Mouse (Mus musculus) midbrain, embryonic 13.5 days (tissue): ENCODE results near the gene Gm29797. TPM values are rescaled to one million over a fixed set of nuclear protein-coding genes. Genes with fewer than 3 reads are reported as not detected.

Experiments used
- ATAC-seq: fragments of 200-750 bp; cut with Nextera tagmentation; 2 replicates; pipeline ENCODE4 v1.8.0; 2017; ENCODE audit warnings: mild to moderate bottlenecking, moderate TSS enrichment, moderate library complexity
- H3K27ac ChIP-seq: fragments of 300-500 bp; sonication (generic); 2 replicates; pipeline ENCODE4 v1.5.1; 2015; ENCODE audit warnings: inconsistent platforms, mild to moderate bottlenecking, moderate library complexity
- H3K27me3 ChIP-seq: fragments of 300-500 bp; sonication (generic); 2 replicates; pipeline ENCODE4 v1.6.1; 2015; ENCODE audit warnings: mild to moderate bottlenecking, inconsistent platforms
- H3K36me3 ChIP-seq: fragments of 300-500 bp; sonication (generic); 2 replicates; pipeline ENCODE4 v1.6.1; 2015; ENCODE audit warnings: mild to moderate bottlenecking, inconsistent platforms
- H3K4me1 ChIP-seq: fragments of 300-500 bp; sonication (generic); replicated peaks from 2 replicates; pipeline ENCODE4 v1.6.1; 2015; ENCODE audit warnings: inconsistent platforms
- H3K4me2 ChIP-seq: fragments of 300-500 bp; sonication (generic); replicated peaks from 2 replicates; pipeline ENCODE4 v1.6.1; 2015; ENCODE audit warnings: moderate library complexity, mild to moderate bottlenecking, inconsistent platforms
- H3K4me3 ChIP-seq: fragments of 300-500 bp; sonication (generic); replicated peaks from 2 replicates; pipeline ENCODE4 v1.5.1; 2015; ENCODE audit warnings: mild to moderate bottlenecking, inconsistent platforms
- H3K9ac ChIP-seq: fragments of 300-500 bp; sonication (generic); replicated peaks from 2 replicates; pipeline ENCODE4 v1.6.1; 2015; ENCODE audit warnings: mild to moderate bottlenecking, inconsistent platforms
- H3K9me3 ChIP-seq: fragments of 300-500 bp; sonication (generic); 2 replicates; pipeline ENCODE4 v1.6.1; 2016; ENCODE audit warnings: mild to moderate bottlenecking, inconsistent platforms
- WGBS: fragments of 180-500 bp; shearing (Covaris S2); methylation state at CpG from one replicate; pipeline ENCODE4 v1.1.7; 2015; 5-methylcytosine and 5-hydroxymethylcytosine counted together
- polyA plus RNA-seq: library from polyadenylated mRNA; unstranded; fragments of >200 nt; fragmentation: Nextera tagmentation; extraction: Ambion mirVana; gene quantifications from 2 replicates; pipeline ENCODE4 v1.2.1, GENCODE M21; 2015

Gm29797 gene
- polyA plus RNA-seq, 1 experiment from 2014 or later: not detected

DNA sequence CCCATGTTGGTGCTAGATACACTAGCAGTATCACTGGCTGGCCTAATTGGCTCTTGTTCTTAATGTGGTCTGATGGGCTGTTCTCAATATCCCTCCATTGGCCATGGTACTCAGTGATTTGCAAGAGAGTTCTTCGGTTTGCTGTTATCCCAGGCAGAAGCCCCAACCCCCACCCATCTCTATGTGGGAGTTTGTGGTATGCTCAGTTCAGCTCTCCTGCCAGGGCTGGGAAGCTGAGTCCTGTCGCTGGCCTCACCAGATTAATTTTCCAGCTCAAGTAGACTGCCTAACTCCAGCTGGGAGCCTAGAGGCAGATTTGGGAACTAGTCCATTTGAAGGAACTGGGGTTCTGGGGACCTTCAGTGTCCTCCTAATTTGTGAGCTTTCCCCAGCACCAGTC is 607 bp downstream of the Gm29797 start:
- no peak for ATAC-seq
- Histone ChIP-seq H3K4me3 (no peak overlapping the region), H3K36me3 (peaks cover 51% of the 10 kb centered on the region), H3K4me1 (peaks cover 10% of the 10 kb centered on the region; the same call in 1 of the 2 replicates), H3K9ac (no peak overlapping the region), H3K4me2 (no peak overlapping the region), H3K9me3 (no peaks in the 10 kb centered on the region), H3K27me3 (no peaks in the 10 kb centered on the region), H3K27ac (no peak overlapping the region)
- WGBS: 79% methylated on average over 2 of the region's 2 CpGs

DNA sequence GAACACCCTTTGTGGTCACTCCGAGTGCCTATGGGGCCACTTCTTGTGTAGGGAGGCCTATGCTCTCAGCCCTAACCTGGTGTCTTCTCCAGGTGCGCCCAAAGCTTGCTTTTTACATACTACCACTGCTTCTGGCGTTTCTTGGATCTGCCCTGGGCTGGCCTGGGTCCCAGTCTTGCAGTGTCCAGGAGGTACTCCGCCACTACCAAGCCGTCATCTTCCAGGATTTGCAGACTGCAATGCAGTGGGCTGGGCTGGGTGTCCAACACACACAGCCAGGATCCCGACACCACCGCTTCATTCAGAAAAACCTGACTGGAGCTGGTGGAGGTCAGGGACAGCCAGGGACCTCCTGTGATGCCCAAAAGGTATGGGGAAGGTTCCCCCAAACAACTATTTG is 1.7 kb downstream of the Gm29797 start:
- ATAC-seq: no peak
- Histone ChIP-seq H3K27ac (no peak overlapping the region), H3K4me3 (no peak overlapping the region), H3K4me1 (peaks cover 10% of the 10 kb centered on the region; the same call in 1 of the 2 replicates), H3K36me3 (peaks cover 40% of the 10 kb centered on the region), H3K9ac (no peak overlapping the region), H3K9me3 (no peaks in the 10 kb centered on the region), H3K27me3 (no peaks in the 10 kb centered on the region), H3K4me2 (no peak overlapping the region)
- 89% methylated on average over 7 of the region's 7 CpGs for WGBS

DNA sequence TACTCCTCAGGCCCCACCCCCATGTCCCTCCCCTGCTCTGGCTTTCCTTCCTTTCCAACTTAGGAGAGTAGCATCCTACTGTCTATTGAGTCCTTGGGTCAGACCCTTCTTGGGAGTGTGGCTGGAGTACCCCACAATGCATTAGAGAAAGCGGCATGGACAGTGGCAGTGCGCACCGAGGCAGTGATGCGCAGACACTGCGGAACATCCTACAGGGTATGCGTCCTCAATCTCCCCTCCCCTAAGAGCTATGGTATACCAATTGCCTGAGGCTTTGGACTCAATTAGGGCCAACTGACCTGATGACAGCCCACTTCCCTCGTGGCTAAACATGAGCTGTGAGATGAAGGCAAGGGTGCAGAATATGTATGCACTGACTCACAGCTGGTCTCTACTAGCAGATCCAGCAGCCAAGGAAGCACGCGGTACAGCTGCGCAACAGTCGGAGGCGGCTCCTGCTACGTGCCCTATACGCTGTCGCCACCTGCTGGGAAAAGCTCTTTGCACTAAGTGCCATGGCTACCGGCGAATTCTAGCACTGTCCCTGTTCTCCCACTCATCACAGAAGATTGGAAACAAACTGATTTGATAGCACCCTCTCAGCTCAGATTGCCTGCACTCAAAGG is 2.2 kb downstream of the Gm29797 start:
- peaks cover 35% of the 10 kb centered on the region for H3K36me3 ChIP-seq
- peaks cover 10% of the 10 kb centered on the region; the same call in 1 of the 2 replicates for H3K4me1 ChIP-seq
- no peak overlapping the region for H3K4me3 ChIP-seq
- no peak overlapping the region for H3K27ac ChIP-seq
- no peak overlapping the region for H3K4me2 ChIP-seq
- no peaks in the 10 kb centered on the region for H3K9me3 ChIP-seq
- no peak overlapping the region for H3K9ac ChIP-seq
- peak; percentile 61 for ATAC-seq
- no peaks in the 10 kb centered on the region for H3K27me3 ChIP-seq
- 36% methylated on average over 17 of the region's 17 CpGs for WGBS

DNA sequence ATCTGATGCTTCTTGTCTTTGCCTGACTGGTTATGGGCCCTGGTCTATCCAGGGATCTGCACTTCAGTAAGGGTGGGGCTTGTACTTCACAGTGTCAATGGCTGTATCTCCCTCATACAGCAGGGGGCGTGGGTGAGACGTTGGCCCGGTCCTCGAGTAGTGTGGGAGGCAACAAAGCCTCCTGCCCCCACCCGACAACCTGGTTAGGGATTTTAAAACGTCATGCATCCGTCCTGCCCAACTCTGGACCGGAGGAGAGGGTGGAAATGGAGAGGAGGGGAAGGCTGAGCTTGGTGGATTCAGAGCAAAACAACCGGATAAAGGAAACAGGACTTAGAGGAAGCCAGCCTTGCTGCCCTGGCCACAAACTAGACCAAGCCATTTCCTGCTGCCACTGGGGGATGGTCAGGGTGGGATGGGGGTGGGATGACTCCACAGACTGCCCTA is 2.8 kb downstream of the Gm29797 start:
- no peak overlapping the region for H3K27ac ChIP-seq
- peak; percentile 75 for ATAC-seq
- no peak overlapping the region for H3K4me3 ChIP-seq
- 8% methylated on average over 9 of the region's 9 CpGs for WGBS
- H3K4me1 ChIP-seq: peaks cover 10% of the 10 kb centered on the region; the same call in 1 of the 2 replicates
- no peaks in the 10 kb centered on the region for H3K27me3 ChIP-seq
- no peak overlapping the region for H3K4me2 ChIP-seq
- H3K9me3 ChIP-seq: no peaks in the 10 kb centered on the region
- no peak overlapping the region for H3K9ac ChIP-seq
- H3K36me3 ChIP-seq: peaks cover 31% of the 10 kb centered on the region

DNA sequence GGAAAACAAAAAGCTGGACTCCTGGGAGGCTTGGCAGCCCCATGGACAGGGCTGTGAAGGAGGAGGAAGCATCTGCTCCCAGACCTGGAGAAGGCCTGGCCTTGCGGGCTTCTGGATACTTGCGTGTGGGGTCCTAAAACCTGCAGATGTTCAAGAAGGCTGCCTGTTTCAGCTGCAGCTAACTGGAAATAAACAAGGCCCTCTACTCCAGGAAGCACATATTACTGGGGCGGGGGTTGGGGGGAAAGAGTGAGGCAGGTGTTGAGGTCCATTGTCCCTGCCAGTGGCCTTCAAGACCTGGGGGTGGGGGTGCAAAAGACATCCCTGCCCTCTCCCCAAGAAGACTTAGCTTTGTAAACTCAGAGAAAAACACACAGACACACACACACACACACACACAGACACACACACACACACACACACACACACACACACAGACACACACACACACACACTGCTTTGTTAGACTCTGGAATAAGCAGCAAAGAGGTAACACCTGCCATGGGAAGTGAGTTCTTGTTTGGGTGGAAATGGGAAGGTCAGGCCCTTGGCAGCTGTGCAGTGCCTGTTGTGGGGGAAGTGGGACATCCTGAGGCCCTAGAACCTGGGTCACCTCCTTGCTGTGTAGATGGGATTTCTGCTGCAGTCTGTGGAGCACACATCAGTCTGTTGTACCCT is 5.9 kb downstream of the Gm29797 start:
- H3K4me1 ChIP-seq: peaks cover 10% of the 10 kb centered on the region; the same call in 1 of the 2 replicates
- H3K9ac ChIP-seq: no peak overlapping the region
- H3K4me2 ChIP-seq: no peak overlapping the region
- H3K4me3 ChIP-seq: no peak overlapping the region
- peak overlapping the region; percentile 39; the same call in 1 of the 2 replicates for H3K27ac ChIP-seq
- 82% methylated on average over 3 of the region's 3 CpGs for WGBS
- H3K36me3 ChIP-seq: no peaks in the 10 kb centered on the region
- no peaks in the 10 kb centered on the region for H3K9me3 ChIP-seq
- H3K27me3 ChIP-seq: peaks cover 3% of the 10 kb centered on the region; the same call in 1 of the 2 replicates
- no peak for ATAC-seq

DNA sequence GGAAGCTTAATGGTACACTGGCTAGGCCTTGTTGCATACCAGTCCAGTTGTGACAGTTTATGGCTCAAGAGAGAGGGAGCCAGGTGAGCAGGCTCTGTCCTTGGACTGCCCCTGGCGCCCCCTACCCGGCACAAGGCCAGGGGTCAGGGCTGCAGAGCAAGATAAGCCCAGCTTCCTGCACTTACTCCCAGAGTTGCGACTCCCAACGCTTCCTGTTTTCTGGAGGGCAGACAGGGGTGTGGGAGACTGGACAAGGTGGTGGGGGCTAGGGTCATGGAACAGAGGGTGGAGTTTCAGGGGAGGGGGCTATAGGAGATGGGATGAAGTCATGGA is 6.4 kb downstream of the Gm29797 start:
- H3K4me1 ChIP-seq: peaks cover 10% of the 10 kb centered on the region; the same call in 1 of the 2 replicates
- 27% methylated on average over 4 of the region's 4 CpGs for WGBS
- no peak for ATAC-seq
- H3K36me3 ChIP-seq: no peaks in the 10 kb centered on the region
- H3K9ac ChIP-seq: no peak overlapping the region
- no peak overlapping the region for H3K4me3 ChIP-seq
- H3K4me2 ChIP-seq: no peak overlapping the region
- H3K27ac ChIP-seq: no peak overlapping the region
- peaks cover 8% of the 10 kb centered on the region; the same call in 1 of the 2 replicates for H3K27me3 ChIP-seq
- no peaks in the 10 kb centered on the region for H3K9me3 ChIP-seq

DNA sequence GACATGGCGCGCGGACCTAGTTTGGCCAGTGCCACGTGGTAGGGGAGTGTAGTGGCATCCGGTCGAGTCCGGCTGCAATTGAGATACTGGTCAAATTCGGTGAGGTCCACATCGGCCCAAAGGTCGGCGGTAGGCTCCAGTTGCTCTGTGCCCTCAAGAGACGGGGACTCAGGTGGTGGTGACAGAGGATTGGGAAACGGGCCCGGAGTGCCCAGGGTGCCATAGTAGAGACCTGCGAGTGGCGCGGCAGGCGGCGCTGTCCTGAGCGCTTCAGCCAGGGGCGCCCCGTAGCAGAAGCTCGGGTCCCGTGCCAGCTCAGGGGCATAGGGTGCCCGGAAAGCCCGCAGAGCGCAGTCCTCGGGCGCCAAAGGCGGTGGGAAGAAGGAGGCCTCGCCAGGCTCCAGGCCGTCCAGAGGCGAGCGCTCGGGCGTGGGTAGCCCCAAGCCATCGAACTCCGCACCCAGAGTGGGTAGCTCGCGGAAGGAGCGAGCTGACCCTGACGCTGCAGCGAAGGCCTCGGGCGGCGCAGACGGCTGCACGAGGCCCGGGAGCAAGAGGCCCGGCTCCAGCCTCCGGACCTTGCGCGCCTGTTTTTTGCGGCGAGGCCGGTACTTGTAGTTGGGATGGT is 13.6 kb downstream of the Gm29797 start:
- H3K4me3 ChIP-seq: peak overlapping the region; percentile 39
- peak overlapping the region; percentile 39; the same call in 1 of the 2 replicates for H3K9ac ChIP-seq

DNA sequence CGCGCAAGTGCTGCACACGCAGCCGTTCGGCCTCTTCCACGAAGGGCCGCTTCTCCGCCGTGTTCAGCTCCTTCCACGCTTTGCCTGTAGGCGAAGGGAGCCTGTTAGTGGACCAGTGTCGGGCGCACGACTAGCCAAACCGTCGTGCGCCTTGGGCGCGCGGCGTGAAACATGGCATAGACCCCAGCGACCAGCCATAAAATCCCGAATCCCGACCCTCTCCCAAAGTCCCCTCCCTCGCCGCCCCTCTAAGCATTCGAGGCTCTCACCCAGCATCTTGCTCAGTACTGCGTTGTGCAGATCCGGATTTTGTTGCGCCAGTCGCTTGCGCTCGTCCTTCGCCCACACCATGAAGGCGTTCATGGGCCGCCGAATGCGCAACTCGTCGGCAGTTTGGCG is 14.1 kb downstream of the Gm29797 start:
- no peak for ATAC-seq
- H3K36me3 ChIP-seq: no peaks in the 10 kb centered on the region
- H3K27ac ChIP-seq: no peak overlapping the region
- peak overlapping the region; percentile 53 for H3K4me2 ChIP-seq
- peaks cover 74% of the 10 kb centered on the region for H3K27me3 ChIP-seq
- peak overlapping the region; percentile 39 for H3K9ac ChIP-seq
- peaks cover 32% of the 10 kb centered on the region for H3K4me1 ChIP-seq
- H3K4me3 ChIP-seq: peak overlapping the region; percentile 39
- no peaks in the 10 kb centered on the region for H3K9me3 ChIP-seq
- WGBS: 1% methylated on average over 41 of the region's 41 CpGs

More for the DNA sequence above, 13.6 kb downstream of the Gm29797 start:
- ATAC-seq: no peak
- WGBS: 5% methylated on average over 56 of the region's 56 CpGs
- peak overlapping the region; percentile 53 for H3K4me2 ChIP-seq
- peaks cover 27% of the 10 kb centered on the region for H3K4me1 ChIP-seq
- H3K27me3 ChIP-seq: peaks cover 74% of the 10 kb centered on the region
- no peak overlapping the region for H3K27ac ChIP-seq
- no peaks in the 10 kb centered on the region for H3K36me3 ChIP-seq
- no peaks in the 10 kb centered on the region for H3K9me3 ChIP-seq

DNA sequence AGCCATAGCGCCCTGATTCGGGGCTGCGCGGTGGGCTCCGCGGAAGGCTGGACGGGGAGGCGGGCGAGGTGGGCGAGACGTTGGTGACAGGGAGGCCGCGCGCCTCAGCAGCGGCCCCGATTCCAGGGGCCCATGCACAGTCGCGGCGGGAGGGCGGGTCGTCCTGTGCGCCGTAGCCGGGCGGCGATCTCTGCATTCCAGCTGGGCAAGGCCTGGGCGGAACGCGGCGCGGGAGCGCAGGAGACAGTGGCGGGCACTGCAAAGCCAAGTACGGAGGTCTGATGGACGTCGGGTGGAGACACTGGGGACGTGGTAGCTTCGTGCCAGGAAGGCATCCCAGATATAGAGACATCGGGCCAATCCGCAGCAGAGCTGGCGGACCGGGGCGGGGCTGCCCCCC is 14.5 kb downstream of the Gm29797 start, which contains the start of gene Sox18:
Sox18 (minus strand) TSS at position 315 of the 400 bp plus-strand sequence.
- Histone ChIP-seq H3K9ac (peak within 1 kb of the TSS; percentile 39), H3K9me3 (no peaks in the 10 kb centered on the region), H3K4me1 (peaks cover 32% of the 10 kb centered on the region), H3K4me3 (peak within 1 kb of the TSS; percentile 39), H3K36me3 (no peaks in the 10 kb centered on the region), H3K4me2 (peak within 1 kb of the TSS; percentile 53), H3K27ac (no peak within 1 kb of the TSS), H3K27me3 (peaks cover 74% of the 10 kb centered on the region)
- no peak for ATAC-seq
- under 1% methylated on average over 32 of the region's 43 CpGs for WGBS

DNA sequence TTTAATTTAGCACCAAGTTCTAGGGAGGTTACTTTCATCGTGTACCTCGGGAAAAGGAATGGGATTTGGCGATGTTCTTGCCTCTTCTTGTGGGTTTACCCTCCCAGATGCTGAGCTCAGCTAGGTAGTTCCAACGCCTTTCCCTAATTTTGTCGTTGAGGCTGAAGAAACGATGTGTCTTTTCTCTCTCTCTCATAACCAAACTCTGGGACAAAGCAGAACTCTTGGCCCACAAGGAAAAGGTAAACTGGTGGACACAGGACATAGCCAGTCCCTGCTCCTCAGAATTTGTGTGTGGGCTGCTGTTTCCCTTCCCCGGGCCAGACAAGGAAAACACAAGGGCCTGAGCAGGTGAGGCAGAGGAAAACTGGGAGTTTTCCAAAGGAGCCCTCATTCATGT is 15.2 kb downstream of the Gm29797 start:
- Histone ChIP-seq H3K27ac (no peak overlapping the region), H3K4me1 (peaks cover 32% of the 10 kb centered on the region), H3K27me3 (peaks cover 74% of the 10 kb centered on the region), H3K36me3 (no peaks in the 10 kb centered on the region), H3K9ac (no peak overlapping the region), H3K9me3 (no peaks in the 10 kb centered on the region), H3K4me2 (no peak overlapping the region), H3K4me3 (no peak overlapping the region)
- WGBS: 25% methylated on average over 7 of the region's 7 CpGs
- no peak for ATAC-seq

DNA sequence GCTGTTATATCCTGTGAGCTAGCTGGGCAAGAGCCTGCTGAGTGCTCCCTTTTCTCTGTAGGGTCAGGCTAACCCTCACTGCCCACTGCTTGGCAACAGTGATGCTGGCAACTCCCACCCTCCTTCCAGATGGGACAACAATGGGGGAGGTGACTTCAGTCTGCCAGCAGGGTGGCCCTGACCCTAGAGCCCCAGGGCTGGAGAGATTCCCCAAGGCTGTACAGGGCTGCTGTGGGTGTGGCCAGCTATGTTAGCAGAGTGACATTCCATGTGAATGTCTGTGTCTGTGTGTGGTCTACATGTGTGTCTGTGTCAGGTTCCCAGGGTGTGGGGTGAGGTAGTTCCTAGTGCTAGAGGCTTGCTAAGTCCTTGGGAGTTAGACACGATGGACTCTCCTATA is 16.7 kb downstream of the Gm29797 start:
- Histone ChIP-seq H3K4me2 (no peak overlapping the region), H3K4me1 (peaks cover 32% of the 10 kb centered on the region), H3K4me3 (no peak overlapping the region), H3K9ac (no peak overlapping the region), H3K27ac (no peak overlapping the region), H3K27me3 (peaks cover 64% of the 10 kb centered on the region), H3K9me3 (no peaks in the 10 kb centered on the region), H3K36me3 (no peaks in the 10 kb centered on the region)
- 54% methylated on average over 1 of the region's 1 CpGs for WGBS
- ATAC-seq: 0 out of 2 replicates have a peak, but pooled peaks have one; percentile 5

DNA sequence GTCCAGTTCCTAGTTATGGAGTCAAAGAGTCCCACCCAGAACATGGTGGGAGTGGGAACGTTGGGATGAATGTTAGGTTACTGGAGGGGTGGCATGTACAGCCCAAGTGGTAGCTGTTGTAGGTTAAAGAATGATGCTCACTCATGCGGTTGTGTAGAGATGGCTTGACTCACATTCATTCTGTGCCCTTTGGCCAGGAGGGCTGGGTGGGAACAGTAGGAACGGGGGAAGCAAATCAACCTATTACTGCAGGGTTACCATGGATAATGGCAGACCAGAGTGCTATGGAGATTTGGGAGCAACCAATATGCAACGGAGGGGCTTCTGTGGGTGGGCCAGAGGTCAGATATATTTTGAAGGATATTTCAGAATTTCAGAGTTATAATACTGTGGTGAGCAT is 18.1 kb downstream of the Gm29797 start:
- Histone ChIP-seq H3K4me3 (no peak overlapping the region), H3K9ac (no peak overlapping the region), H3K36me3 (no peaks in the 10 kb centered on the region), H3K27me3 (peaks cover 50% of the 10 kb centered on the region), H3K27ac (no peak overlapping the region), H3K9me3 (no peaks in the 10 kb centered on the region), H3K4me2 (no peak overlapping the region), H3K4me1 (peaks cover 39% of the 10 kb centered on the region)
- 78% methylated on average over 4 of the region's 4 CpGs for WGBS
- no peak for ATAC-seq
